Mouse (Mus musculus) midbrain, embryonic 16.5 days (tissue): ENCODE results near the gene Apoa5. TPM values are rescaled to one million over a fixed set of nuclear protein-coding genes. Genes with fewer than 3 reads are reported as not detected.

ENCODE experiments used
- ATAC-seq: fragments of 200-750 bp; cut with Nextera tagmentation; 2 replicates; pipeline ENCODE4 v1.8.0; 2017; ENCODE audit warnings: moderate TSS enrichment
- H3K27ac ChIP-seq: fragments of 300-500 bp; sonication (generic); 2 replicates; pipeline ENCODE4 v1.5.1; 2014; ENCODE audit warnings: mild to moderate bottlenecking, low read length, mixed read lengths
- H3K27me3 ChIP-seq: fragments of 300-500 bp; sonication (generic); 2 replicates; pipeline ENCODE4 v1.6.1; 2014; ENCODE audit warnings: low read depth, low read length, mixed read lengths; ENCODE audit not compliant: control insufficient read depth, insufficient read depth
- H3K36me3 ChIP-seq: fragments of 300-500 bp; sonication (generic); 2 replicates; pipeline ENCODE4 v1.6.1; 2014; ENCODE audit warnings: mild to moderate bottlenecking, low read length, moderate library complexity, mixed read lengths; ENCODE audit not compliant: control insufficient read depth, insufficient read depth
- H3K4me1 ChIP-seq: fragments of 300-500 bp; sonication (generic); 2 replicates; pipeline ENCODE4 v1.6.1; 2014; ENCODE audit warnings: mild to moderate bottlenecking, low read length, mixed read lengths; ENCODE audit not compliant: control insufficient read depth, insufficient read depth
- H3K4me2 ChIP-seq: fragments of 300-500 bp; sonication (generic); 2 replicates; pipeline ENCODE4 v1.6.1; 2014; ENCODE audit warnings: mild to moderate bottlenecking, low read length, mixed read lengths
- H3K4me3 ChIP-seq: fragments of 300-500 bp; sonication (generic); 2 replicates; pipeline ENCODE4 v1.5.1; 2014; ENCODE audit warnings: low read depth, mild to moderate bottlenecking, low read length, moderate library complexity, mixed read lengths
- H3K9ac ChIP-seq: fragments of 300-500 bp; sonication (generic); 2 replicates; pipeline ENCODE4 v1.6.1; 2014; ENCODE audit warnings: low read depth, low read length, mixed read lengths
- H3K9me3 ChIP-seq: fragments of 300-500 bp; sonication (generic); replicated peaks from 2 replicates; pipeline ENCODE4 v1.6.1; 2014; ENCODE audit warnings: mild to moderate bottlenecking, low read length, mixed read lengths; ENCODE audit not compliant: control insufficient read depth, poor library complexity, severe bottlenecking
- WGBS: fragments of 180-500 bp; shearing (Covaris S2); extraction: QIAGEN DNeasy Blood & Tissue Kit; methylation state at CpG from one replicate; pipeline ENCODE4 v1.1.7; 2014; 5-methylcytosine and 5-hydroxymethylcytosine counted together
- polyA plus RNA-seq: library from polyadenylated mRNA; unstranded; fragments of >200 nt; fragmentation: Nextera tagmentation; extraction: Ambion mirVana; gene quantifications from 2 replicates; pipeline ENCODE4 v1.2.1, GENCODE M21; 2015

Apoa5 gene
- polyA plus RNA-seq: not detected in 2 replicates

- H3K9me3 ChIP-seq: no peaks in the 10 kb centered on the region
- no peak for ATAC-seq
- H3K4me3 ChIP-seq: no peak within 1 kb of the TSS
- H3K4me2 ChIP-seq: no peak within 1 kb of the TSS
- no peak within 1 kb of the TSS for H3K9ac ChIP-seq
- H3K36me3 ChIP-seq: no peaks in the 10 kb centered on the region
- WGBS: 62% methylated on average over 7 of the region's 7 CpGs
- peaks cover 19% of the 10 kb centered on the region for H3K27me3 ChIP-seq
- H3K4me1 ChIP-seq: no peaks in the 10 kb centered on the region; the same call in 1 of the 2 replicates
- H3K27ac ChIP-seq: no peak within 1 kb of the TSS
Measured at GRCm38 (mm10) chr9:46268343-46268873, at the start of gene Apoa5. TSS of gene Apoa5 (plus strand) at chr9:46268633.

GRCm38 (mm10) chr9:46223090-46223489, 45.3 kb upstream of the Apoa5 start:
- no peak overlapping the region for H3K9ac ChIP-seq
- H3K9me3 ChIP-seq: no peaks in the 10 kb centered on the region
- H3K27me3 ChIP-seq: no peaks in the 10 kb centered on the region
- H3K36me3 ChIP-seq: peaks cover 22% of the 10 kb centered on the region
- no peak overlapping the region for H3K27ac ChIP-seq
- H3K4me1 ChIP-seq: no peaks in the 10 kb centered on the region
- no peak overlapping the region for H3K4me2 ChIP-seq
- ATAC-seq: no peak
- WGBS: 90% methylated on average over 6 of the region's 6 CpGs
- H3K4me3 ChIP-seq: no peak overlapping the region

- Histone ChIP-seq H3K4me3 (no peak overlapping the region), H3K27ac (no peak overlapping the region), H3K9ac (no peak overlapping the region), H3K4me2 (no peak overlapping the region), H3K4me1 (no peaks in the 10 kb centered on the region), H3K27me3 (no peaks in the 10 kb centered on the region), H3K9me3 (no peaks in the 10 kb centered on the region), H3K36me3 (peaks cover 22% of the 10 kb centered on the region)
- WGBS: 93% methylated on average over 3 of the region's 3 CpGs
- ATAC-seq: no peak
Measured at GRCm38 (mm10) chr9:46224101-46224500, 44.3 kb upstream of the Apoa5 start.

DNA sequence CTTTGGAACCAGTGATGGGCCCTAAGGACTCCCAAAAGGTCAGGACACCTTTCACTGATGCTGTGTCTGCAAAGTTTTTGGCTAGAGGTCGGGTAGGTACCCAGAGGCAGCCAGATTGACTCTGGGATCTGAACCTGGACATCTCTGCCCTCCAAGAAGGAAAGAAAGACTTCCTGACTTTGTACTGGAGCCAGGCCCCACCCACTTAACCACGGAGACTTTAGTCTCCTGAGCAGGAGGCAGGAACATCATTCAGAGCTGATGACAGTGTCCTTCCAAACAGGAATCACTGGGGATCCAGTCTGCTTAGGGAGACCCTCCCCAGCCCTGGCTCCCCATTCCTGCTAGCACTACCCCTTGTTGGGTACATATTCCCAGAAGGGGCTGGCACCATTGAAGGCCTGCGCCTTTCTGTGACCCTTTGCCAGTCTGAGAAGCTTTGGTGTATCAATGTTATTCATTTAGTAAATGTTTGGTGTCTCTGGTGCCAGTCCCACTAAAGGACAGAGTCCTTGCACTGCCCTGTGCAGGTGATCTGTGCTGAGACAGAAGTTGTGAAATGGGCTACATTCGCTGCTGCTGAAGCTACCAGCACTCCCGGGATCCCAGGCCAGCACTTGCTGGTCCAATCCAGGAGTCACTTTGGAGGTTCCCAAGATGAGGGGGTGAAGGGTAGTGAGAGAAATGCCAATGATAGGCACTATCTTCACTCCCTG, 43.3 kb upstream of the Apoa5 start:
- H3K4me3 ChIP-seq: no peak overlapping the region
- no peak overlapping the region for H3K27ac ChIP-seq
- H3K36me3 ChIP-seq: peaks cover 15% of the 10 kb centered on the region
- WGBS: 67% methylated on average over 5 of the region's 5 CpGs
- ATAC-seq: no peak
- no peaks in the 10 kb centered on the region for H3K27me3 ChIP-seq
- no peak overlapping the region for H3K4me2 ChIP-seq
- H3K9ac ChIP-seq: no peak overlapping the region
- no peaks in the 10 kb centered on the region for H3K4me1 ChIP-seq
- no peaks in the 10 kb centered on the region for H3K9me3 ChIP-seq

DNA sequence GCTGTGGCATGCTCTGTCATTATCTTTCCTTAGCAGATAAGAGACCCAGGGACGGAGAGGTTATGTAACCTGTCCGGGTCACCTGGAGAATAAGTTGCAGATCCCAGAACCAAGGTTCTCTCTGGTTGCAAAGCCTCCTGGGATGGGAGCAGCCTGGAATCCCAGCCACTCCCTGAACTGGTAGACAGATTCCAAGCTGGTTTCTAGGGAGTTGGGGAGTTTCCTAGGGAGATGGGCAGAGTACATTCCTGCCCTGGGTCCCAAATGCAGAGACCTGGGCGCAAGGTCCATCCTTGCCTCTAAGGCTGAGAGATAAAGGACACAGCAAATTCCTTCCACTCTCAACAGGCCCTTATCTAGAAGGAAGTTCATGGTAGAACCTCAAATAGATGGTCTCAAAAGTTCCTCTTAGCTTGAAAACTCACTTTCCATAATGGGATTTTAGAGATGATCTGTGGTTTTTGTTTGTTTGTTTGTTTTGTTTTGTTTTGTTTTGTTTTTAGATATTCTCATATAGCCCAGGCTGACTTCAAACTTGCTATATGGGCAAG, 41.3 kb upstream of the Apoa5 start:
- 91% methylated on average over 3 of the region's 3 CpGs for WGBS
- Histone ChIP-seq H3K4me1 (peaks cover 8% of the 10 kb centered on the region), H3K9me3 (no peaks in the 10 kb centered on the region), H3K27ac (no peak overlapping the region), H3K27me3 (no peaks in the 10 kb centered on the region), H3K9ac (no peak overlapping the region), H3K36me3 (peaks cover 4% of the 10 kb centered on the region; the same call in 1 of the 2 replicates), H3K4me3 (no peak overlapping the region), H3K4me2 (no peak overlapping the region)
- ATAC-seq: no peak

- ATAC-seq: no peak
- 67% methylated on average over 9 of the region's 9 CpGs for WGBS
- H3K9me3 ChIP-seq: no peaks in the 10 kb centered on the region
- no peak within 1 kb of the TSS for H3K4me2 ChIP-seq
- no peaks in the 10 kb centered on the region for H3K36me3 ChIP-seq
- no peaks in the 10 kb centered on the region for H3K27me3 ChIP-seq
- H3K4me3 ChIP-seq: no peak within 1 kb of the TSS
- H3K9ac ChIP-seq: no peak within 1 kb of the TSS
- H3K27ac ChIP-seq: no peak within 1 kb of the TSS
- H3K4me1 ChIP-seq: peaks cover 8% of the 10 kb centered on the region
Measured at GRCm38 (mm10) chr9:46228491-46228890, 39.9 kb upstream of the Apoa5 start, which contains the start of gene Apoa1. TSS of gene Apoa1 (plus strand) at chr9:46228580.

DNA sequence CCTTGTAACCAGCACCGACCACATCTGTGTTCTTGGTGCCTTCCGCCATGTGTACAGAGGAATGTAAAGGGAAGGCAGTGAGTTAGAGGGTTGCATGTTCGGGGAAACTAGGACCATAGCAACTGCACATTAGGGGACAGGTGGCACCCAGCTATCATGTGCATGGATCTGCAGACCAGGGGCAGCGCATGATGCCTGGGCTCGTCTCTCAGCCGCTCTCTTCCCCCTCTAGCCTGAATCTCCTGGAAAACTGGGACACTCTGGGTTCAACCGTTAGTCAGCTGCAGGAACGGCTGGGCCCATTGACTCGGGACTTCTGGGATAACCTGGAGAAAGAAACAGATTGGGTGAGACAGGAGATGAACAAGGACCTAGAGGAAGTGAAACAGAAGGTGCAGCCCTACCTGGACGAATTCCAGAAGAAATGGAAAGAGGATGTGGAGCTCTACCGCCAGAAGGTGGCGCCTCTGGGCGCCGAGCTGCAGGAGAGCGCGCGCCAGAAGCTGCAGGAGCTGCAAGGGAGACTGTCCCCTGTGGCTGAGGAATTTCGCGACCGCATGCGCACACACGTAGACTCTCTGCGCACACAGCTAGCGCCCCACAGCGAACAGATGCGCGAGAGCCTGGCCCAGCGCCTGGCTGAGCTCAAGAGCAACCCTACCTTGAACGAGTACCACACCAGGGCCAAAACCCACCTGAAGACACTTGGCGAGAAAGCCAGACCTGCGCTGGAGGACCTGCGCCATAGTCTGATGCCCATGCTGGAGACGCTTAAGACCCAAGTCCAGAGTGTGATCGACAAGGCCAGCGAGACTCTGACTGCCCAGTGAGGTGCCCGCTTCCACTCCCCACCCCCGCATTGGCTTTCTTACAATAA, 38.6 kb upstream of the Apoa5 start:
- Histone ChIP-seq H3K4me2 (peak overlapping the region; percentile 64), H3K4me3 (peak overlapping the region; percentile 52), H3K4me1 (peaks cover 8% of the 10 kb centered on the region), H3K27ac (peak overlapping the region; percentile 75), H3K9me3 (no peaks in the 10 kb centered on the region), H3K36me3 (no peaks in the 10 kb centered on the region), H3K9ac (peak overlapping the region; percentile 68), H3K27me3 (no peaks in the 10 kb centered on the region)
- 16% methylated on average over 37 of the region's 37 CpGs for WGBS
- peak; percentile 96 for ATAC-seq

DNA sequence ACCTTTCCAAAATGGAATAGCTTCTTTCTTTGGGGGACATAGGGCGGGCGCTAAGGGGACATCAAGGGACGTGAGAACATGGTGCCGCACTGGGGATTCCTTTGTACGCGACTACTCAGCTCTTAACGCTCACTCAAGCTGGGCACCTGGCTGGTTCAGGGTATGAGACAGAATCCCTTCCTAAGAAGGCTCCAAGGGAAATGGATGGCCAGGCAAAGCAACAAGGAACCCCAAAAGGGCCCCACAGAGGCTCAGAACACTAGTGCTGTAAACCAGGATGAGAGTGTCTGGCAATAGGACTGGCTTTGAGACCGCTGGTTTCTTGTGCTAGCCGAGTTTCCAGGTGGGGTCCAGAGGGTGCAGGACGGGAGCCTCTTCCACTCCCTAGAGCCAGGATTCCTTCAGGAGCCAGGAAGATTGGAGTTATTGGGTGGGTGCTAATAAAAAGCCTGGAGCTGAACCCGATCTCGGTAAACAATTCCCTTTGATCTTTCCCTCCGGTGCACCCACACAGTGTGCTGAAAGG, 37.9 kb upstream of the Apoa5 start:
- peak; percentile 64 for ATAC-seq
- Histone ChIP-seq H3K9me3 (no peaks in the 10 kb centered on the region), H3K27me3 (no peaks in the 10 kb centered on the region), H3K4me2 (peak overlapping the region; percentile 64), H3K4me3 (peak overlapping the region; percentile 52), H3K4me1 (peaks cover 8% of the 10 kb centered on the region), H3K36me3 (no peaks in the 10 kb centered on the region), H3K27ac (peak overlapping the region; percentile 75), H3K9ac (peak overlapping the region; percentile 68)
- WGBS: 17% methylated on average over 13 of the region's 13 CpGs
